Mouse (Mus musculus) liver, adult 2 months (tissue): ENCODE results near the gene Ccdc73.

Experiments used
- CTCF ChIP-seq: fragments of 200-500 bp; IDR thresholded peaks from 2 replicates; pipeline ENCODE4 v1.5.1; 2011; ENCODE audit warnings: low read depth, low read length, control low read depth
- POLR2A ChIP-seq: fragments of 200-500 bp; IDR thresholded peaks from 2 replicates; pipeline ENCODE4 v1.6.1; 2011; ENCODE audit warnings: low read length, control low read depth; ENCODE audit not compliant: insufficient read depth; ENCODE audit errors: extremely low read depth

GRCm38 (mm10) chr2:104860426-104860825, 7.2 kb upstream of the Ccdc73 start:
- TF ChIP-seq POLR2A (no peak), CTCF (no peak)
